Mouse (Mus musculus) kidney, postnatal 14 days (tissue): ENCODE results near the gene Adam8.
A peak's percentile ranks its signal among the peaks of the same experiment; 100 is the strongest.

ENCODE experiments used
- DNase-seq: peaks from one replicate; pipeline ENCODE4 v3.0.0; 2022; ENCODE audit warnings: mixed read lengths

Adam8 gene

GRCm38 (mm10) chr7:139978278-139978892, 14.0 kb downstream of the Adam8 start, which contains the start of gene 6430531B16Rik:
6430531B16Rik (minus strand) TSS chr7:139978755.
- DNase-seq: peak; percentile 86

GRCm38 (mm10) chr7:139975471-139975870, 16.9 kb downstream of the Adam8 start:
- no peak for DNase-seq

- DNase-seq: no peak
These were observed 18.1 kb downstream of the Adam8 start for GRCm38 (mm10) chr7:139974307-139974706.

GRCm38 (mm10) chr7:139972923-139973331, 19.4 kb downstream of the Adam8 start:
- DNase-seq: no peak

GRCm38 (mm10) chr7:139971436-139971835, 20.9 kb downstream of the Adam8 start:
- no peak for DNase-seq

- DNase-seq: no peak
These were observed 21.4 kb downstream of the Adam8 start for GRCm38 (mm10) chr7:139970979-139971378.

- no peak for DNase-seq
These were observed 22.0 kb downstream of the Adam8 start for GRCm38 (mm10) chr7:139970216-139970919.

- DNase-seq: peak; percentile 86
These were observed 22.8 kb downstream of the Adam8 start for GRCm38 (mm10) chr7:139969348-139970130.

- DNase-seq: no peak
These were observed 23.9 kb downstream of the Adam8 start for GRCm38 (mm10) chr7:139968428-139968827.

- no peak for DNase-seq
These were observed 25.2 kb downstream of the Adam8 start for GRCm38 (mm10) chr7:139967175-139967574.

GRCm38 (mm10) chr7:139963814-139964213, 28.5 kb downstream of the Adam8 start:
- DNase-seq: no peak

GRCm38 (mm10) chr7:139961141-139961540, 31.2 kb downstream of the Adam8 start:
- no peak for DNase-seq

- DNase-seq: no peak
These were observed 34.4 kb downstream of the Adam8 start for GRCm38 (mm10) chr7:139957958-139958357.

GRCm38 (mm10) chr7:139957437-139957836, 34.9 kb downstream of the Adam8 start:
- DNase-seq: peak; percentile 24

GRCm38 (mm10) chr7:139956658-139957057, 35.7 kb downstream of the Adam8 start:
- DNase-seq: no peak

- DNase-seq: no peak
These were observed 36.9 kb downstream of the Adam8 start for GRCm38 (mm10) chr7:139955505-139955904.

- DNase-seq: no peak
These were observed 40.2 kb downstream of the Adam8 start for GRCm38 (mm10) chr7:139951991-139952633.

- DNase-seq: peak; percentile 43
These were observed 41.3 kb downstream of the Adam8 start for GRCm38 (mm10) chr7:139951079-139951478.

GRCm38 (mm10) chr7:139950283-139950971, 41.9 kb downstream of the Adam8 start:
- DNase-seq: peak; percentile 52

GRCm38 (mm10) chr7:139949893-139950282, 42.5 kb downstream of the Adam8 start:
- DNase-seq: peak; percentile 61

GRCm38 (mm10) chr7:139946032-139946431, 46.3 kb downstream of the Adam8 start:
- no peak for DNase-seq

GRCm38 (mm10) chr7:139945516-139945915, 46.8 kb downstream of the Adam8 start:
- no peak for DNase-seq
